Mouse (Mus musculus) kidney, embryonic 14.5 days (tissue): ENCODE data around the gene Gm6614. TPM values are rescaled to one million over a fixed set of nuclear protein-coding genes. Genes with fewer than 3 reads are reported as not detected.

Experiments used
- ATAC-seq: fragments of 200-750 bp; cut with Nextera tagmentation; 2 replicates; pipeline ENCODE4 v1.8.0; 2017; ENCODE audit warnings: moderate number of reproducible peaks, mild to moderate bottlenecking, moderate TSS enrichment, moderate library complexity; ENCODE audit not compliant: low FRiP score, low TSS enrichment
- H3K27ac ChIP-seq: fragments of 300-500 bp; sonication (generic); 2 replicates; pipeline ENCODE4 v1.5.1; 2014; ENCODE audit warnings: low read depth, mild to moderate bottlenecking, low read length, moderate library complexity, mixed read lengths
- H3K27me3 ChIP-seq: fragments of 300-500 bp; sonication (generic); 2 replicates; pipeline ENCODE4 v1.6.1; 2014; ENCODE audit warnings: mild to moderate bottlenecking, low read length; ENCODE audit not compliant: control insufficient read depth, insufficient read depth
- H3K36me3 ChIP-seq: fragments of 300-500 bp; sonication (generic); 2 replicates; pipeline ENCODE4 v1.6.1; 2014; ENCODE audit warnings: low read length, mixed read lengths; ENCODE audit not compliant: control insufficient read depth, insufficient read depth
- H3K4me1 ChIP-seq: fragments of 300-500 bp; sonication (generic); 2 replicates; pipeline ENCODE4 v1.6.1; 2014; ENCODE audit warnings: low read length, mixed read lengths; ENCODE audit not compliant: control insufficient read depth, insufficient read depth
- H3K4me2 ChIP-seq: fragments of 300-500 bp; sonication (generic); replicated peaks from 2 replicates; pipeline ENCODE4 v1.6.1; 2014; ENCODE audit warnings: low read depth, mild to moderate bottlenecking, low read length
- H3K4me3 ChIP-seq: fragments of 300-500 bp; sonication (generic); 2 replicates; pipeline ENCODE4 v1.5.1; 2014; ENCODE audit warnings: mild to moderate bottlenecking, low read length
- H3K9ac ChIP-seq: fragments of 300-500 bp; sonication (generic); 2 replicates; pipeline ENCODE4 v1.6.1; 2014; ENCODE audit warnings: low read depth, mild to moderate bottlenecking, low read length, moderate library complexity
- H3K9me3 ChIP-seq: fragments of 300-500 bp; sonication (generic); 2 replicates; pipeline ENCODE4 v1.6.1; 2016; ENCODE audit warnings: low read length; ENCODE audit not compliant: control insufficient read depth
- WGBS: fragments of 180-500 bp; shearing (Covaris S2); extraction: QIAGEN DNeasy Blood & Tissue Kit; methylation state at CpG from one replicate; pipeline ENCODE4 v1.1.7; 2014; 5-methylcytosine and 5-hydroxymethylcytosine counted together
- polyA plus RNA-seq: library from polyadenylated mRNA; unstranded; fragments of >200 nt; fragmentation: Nextera tagmentation; extraction: Ambion mirVana; gene quantifications from 2 replicates; pipeline ENCODE4 v1.2.1, GENCODE M21; 2014

Gm6614 gene
- polyA plus RNA-seq, 1 experiment from 2014 or later, result not detected

DNA sequence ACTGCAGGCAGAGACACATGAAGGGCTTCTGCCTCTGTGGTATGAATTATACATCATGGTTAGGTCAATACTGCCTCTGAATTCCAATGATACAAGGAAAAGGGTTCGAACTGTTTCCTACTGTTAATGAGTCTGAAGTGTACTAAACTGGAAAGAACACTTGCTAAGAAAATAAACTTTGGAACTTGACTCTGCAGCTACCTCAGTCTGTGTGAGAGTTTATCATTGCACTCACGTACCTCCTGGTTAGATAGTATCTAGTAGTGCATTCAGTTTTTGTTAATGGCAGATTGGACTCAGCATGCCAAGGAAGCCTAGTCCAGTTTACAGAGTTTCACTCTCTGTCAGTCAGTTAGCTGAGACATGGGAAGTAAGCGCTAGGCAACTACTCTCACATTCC lies 26.6 kb downstream of the Gm6614 start:
- no peak for ATAC-seq
- no peak overlapping the region for H3K27ac ChIP-seq
- H3K27me3 ChIP-seq, result no peaks in the 10 kb centered on the region
- 69% methylated on average over 3 of the region's 3 CpGs for WGBS
- H3K36me3 ChIP-seq, result no peaks in the 10 kb centered on the region
- H3K4me2 ChIP-seq, result no peak overlapping the region
- H3K9ac ChIP-seq, result no peak overlapping the region
- no peak overlapping the region for H3K4me3 ChIP-seq
- no peaks in the 10 kb centered on the region for H3K4me1 ChIP-seq
- H3K9me3 ChIP-seq, result no peaks in the 10 kb centered on the region

- no peaks in the 10 kb centered on the region for H3K9me3 ChIP-seq
- H3K4me3 ChIP-seq, result no peak overlapping the region
- no peak overlapping the region for H3K27ac ChIP-seq
- WGBS, result 67% methylated on average over 1 of the region's 1 CpGs
- H3K27me3 ChIP-seq, result no peaks in the 10 kb centered on the region
- H3K4me2 ChIP-seq, result no peak overlapping the region
- H3K9ac ChIP-seq, result no peak overlapping the region
- no peaks in the 10 kb centered on the region for H3K4me1 ChIP-seq
- ATAC-seq, result no peak
- H3K36me3 ChIP-seq, result no peaks in the 10 kb centered on the region
Observed at GRCm38 (mm10) chr6:141962420-141962819, 48.8 kb downstream of the Gm6614 start.

DNA sequence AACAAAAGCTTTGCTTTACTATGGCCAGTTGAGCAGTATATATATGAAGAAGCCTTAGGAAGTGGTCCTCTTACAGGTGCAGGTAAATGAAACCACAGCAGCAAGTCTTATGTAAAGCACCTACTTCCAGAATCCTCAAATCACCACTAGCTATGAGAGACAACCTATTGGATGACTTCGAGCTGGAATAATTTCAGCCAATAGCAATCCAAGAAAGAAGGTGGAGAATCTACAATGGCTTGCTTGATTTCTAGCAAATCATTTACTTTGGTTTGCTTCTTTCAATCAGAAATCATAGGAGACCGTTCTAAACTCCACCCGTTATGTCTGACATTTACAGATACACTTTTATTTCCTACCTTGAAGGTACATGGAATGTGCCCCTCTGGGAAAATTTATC lies 49.4 kb downstream of the Gm6614 start:
- Histone ChIP-seq H3K36me3 (no peaks in the 10 kb centered on the region), H3K9ac (no peak overlapping the region), H3K9me3 (no peaks in the 10 kb centered on the region), H3K4me2 (no peak overlapping the region), H3K4me3 (no peak overlapping the region), H3K27ac (no peak overlapping the region), H3K27me3 (no peaks in the 10 kb centered on the region), H3K4me1 (no peaks in the 10 kb centered on the region)
- WGBS, result 83% methylated on average over 3 of the region's 3 CpGs
- no peak for ATAC-seq

DNA sequence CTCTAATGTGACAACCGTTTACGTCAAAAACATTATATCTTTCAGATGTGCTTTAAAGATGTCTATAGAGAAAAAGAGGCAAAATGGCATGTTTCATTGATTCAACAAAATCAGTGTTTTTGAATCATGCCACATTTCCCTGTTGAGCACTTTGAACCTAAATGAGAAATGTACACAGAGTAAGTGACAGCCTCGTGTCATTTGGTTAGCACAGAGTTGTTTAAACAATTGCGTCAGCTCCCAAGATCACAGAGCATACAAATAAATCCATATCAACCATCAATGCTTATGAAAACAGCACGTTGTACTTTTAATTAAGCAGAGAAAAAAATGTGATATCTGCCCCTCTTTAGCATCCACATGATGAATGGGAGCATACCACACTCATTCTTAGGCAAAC lies 50.7 kb downstream of the Gm6614 start:
- no peak for ATAC-seq
- Histone ChIP-seq H3K9ac (no peak overlapping the region), H3K4me1 (no peaks in the 10 kb centered on the region), H3K27me3 (no peaks in the 10 kb centered on the region), H3K27ac (no peak overlapping the region), H3K36me3 (no peaks in the 10 kb centered on the region), H3K4me2 (no peak overlapping the region), H3K9me3 (no peaks in the 10 kb centered on the region), H3K4me3 (no peak overlapping the region)
- WGBS, result 76% methylated on average over 5 of the region's 5 CpGs

- H3K27ac ChIP-seq, result no peak within 1 kb of the TSS
- no peak within 1 kb of the TSS for H3K9ac ChIP-seq
- H3K4me2 ChIP-seq, result no peak within 1 kb of the TSS
- ATAC-seq, result no peak
- H3K9me3 ChIP-seq, result no peaks in the 10 kb centered on the region
- H3K27me3 ChIP-seq, result no peaks in the 10 kb centered on the region
- H3K4me3 ChIP-seq, result no peak within 1 kb of the TSS
- H3K4me1 ChIP-seq, result no peaks in the 10 kb centered on the region
- no peaks in the 10 kb centered on the region for H3K36me3 ChIP-seq
Observed at GRCm38 (mm10) chr6:141946862-141947261, 64.4 kb downstream of the Gm6614 start, which contains the start of gene Slco1a1. TSS of gene Slco1a1 (minus strand) at chr6:141946962.

- 85% methylated on average over 1 of the region's 1 CpGs for WGBS
- Histone ChIP-seq H3K27ac (no peak overlapping the region), H3K9ac (no peak overlapping the region), H3K4me2 (no peak overlapping the region), H3K36me3 (no peaks in the 10 kb centered on the region), H3K4me1 (no peaks in the 10 kb centered on the region), H3K4me3 (no peak overlapping the region), H3K27me3 (no peaks in the 10 kb centered on the region), H3K9me3 (no peaks in the 10 kb centered on the region)
- no peak for ATAC-seq
Observed at GRCm38 (mm10) chr6:141940451-141940850, 70.8 kb downstream of the Gm6614 start.

Other genes with a start within 250 kb of the Gm6614 start
- not detected in 2 replicates for gene Gm5724, start 237.6 kb downstream of the Gm6614 start, polyA plus RNA-seq
- gene Slco1a4, start 155.2 kb downstream of the Gm6614 start, polyA plus RNA-seq, result 1.8 and 3.5 TPM in 2 replicates
- not detected in 2 replicates for gene Slco1a1, start 64.5 kb downstream of the Gm6614 start, polyA plus RNA-seq
- 0.53 and 1.3 TPM in 2 replicates for gene Slco1a6, start 197.1 kb upstream of the Gm6614 start, polyA plus RNA-seq